Mouse (Mus musculus) cerebellum, adult 18-20 months (tissue): ENCODE data around the gene Klhdc7a.
A peak's percentile ranks its signal among the peaks of the same experiment; 100 is the strongest.

Experiments used
- DNase-seq, 2 experiments: peaks; one replicate each; pipeline ENCODE4 v3.0.0; 2021

Gene Klhdc7a

GRCm38 (mm10) chr4:139960086-139960713 lies 7.6 kb downstream of the Klhdc7a start:
- DNase-seq = no peak

- DNase-seq = no peak
Measured at GRCm38 (mm10) chr4:139959188-139959587, 8.6 kb downstream of the Klhdc7a start.

GRCm38 (mm10) chr4:139950876-139951485 lies 16.8 kb downstream of the Klhdc7a start:
- no peak for DNase-seq

GRCm38 (mm10) chr4:139950431-139950848 lies 17.4 kb downstream of the Klhdc7a start:
- DNase-seq = no peak

- no peak for DNase-seq
Measured at GRCm38 (mm10) chr4:139948591-139948990, 19.2 kb downstream of the Klhdc7a start.

GRCm38 (mm10) chr4:139947341-139947740 lies 20.5 kb downstream of the Klhdc7a start:
- no peak for DNase-seq

GRCm38 (mm10) chr4:139941831-139942230 lies 26.0 kb downstream of the Klhdc7a start:
- DNase-seq = no peak

- DNase-seq = no peak
Measured at GRCm38 (mm10) chr4:139935557-139935956, 32.3 kb downstream of the Klhdc7a start.

- DNase-seq = peak; percentile 50 to 64
Measured at GRCm38 (mm10) chr4:139932970-139933801, 34.6 kb downstream of the Klhdc7a start.

GRCm38 (mm10) chr4:139931790-139932510 lies 35.9 kb downstream of the Klhdc7a start:
- DNase-seq = peak in 1 of 2 experiments; percentile 9

- DNase-seq = no peak
Measured at GRCm38 (mm10) chr4:139930885-139931284, 36.9 kb downstream of the Klhdc7a start.

GRCm38 (mm10) chr4:139926161-139926561 lies 41.7 kb downstream of the Klhdc7a start:
- no peak for DNase-seq

GRCm38 (mm10) chr4:139925275-139926160 lies 42.3 kb downstream of the Klhdc7a start:
- DNase-seq = no peak

- DNase-seq = no peak
Measured at GRCm38 (mm10) chr4:139916731-139917130, 51.1 kb downstream of the Klhdc7a start.
